Mouse (Mus musculus) testis, adult 2 months (tissue): Measurements from ENCODE around the gene Scel. TPM values are rescaled to one million over a fixed set of nuclear protein-coding genes. Genes with fewer than 3 reads are reported as not detected.

Experiments used
- H3K27ac ChIP-seq: fragments of 200-500 bp; 2 replicates; pipeline ENCODE4 v1.5.1; 2012; ENCODE audit warnings: low read depth, low read length; ENCODE audit not compliant: control insufficient read depth, insufficient read depth
- H3K27me3 ChIP-seq: fragments of 200-500 bp; 2 replicates; pipeline ENCODE4 v1.6.1; 2012; ENCODE audit warnings: mild to moderate bottlenecking, low read length, moderate library complexity; ENCODE audit not compliant: control insufficient read depth, insufficient read depth
- H3K36me3 ChIP-seq: fragments of 200-500 bp; 2 replicates; pipeline ENCODE4 v1.6.1; 2012; ENCODE audit warnings: mild to moderate bottlenecking, low read length; ENCODE audit not compliant: control insufficient read depth, insufficient read depth
- H3K4me1 ChIP-seq: fragments of 200-500 bp; 2 replicates; pipeline ENCODE4 v1.6.1; 2012; ENCODE audit warnings: low read length; ENCODE audit not compliant: control insufficient read depth, insufficient read depth
- H3K4me3 ChIP-seq: fragments of 200-500 bp; 2 replicates; pipeline ENCODE4 v1.5.1; 2012; ENCODE audit warnings: low read depth, mild to moderate bottlenecking, low read length, moderate library complexity, mixed read lengths; ENCODE audit not compliant: control insufficient read depth
- CTCF ChIP-seq: fragments of 200-500 bp; IDR thresholded peaks from 2 replicates; pipeline ENCODE4 v1.5.1; 2012; ENCODE audit warnings: low read depth, mild to moderate bottlenecking, inconsistent platforms, low read length, moderate library complexity; ENCODE audit not compliant: control insufficient read depth, insufficient read depth, insufficient replicate concordance
- POLR2A ChIP-seq: fragments of 200-500 bp; IDR thresholded peaks from 2 replicates; pipeline ENCODE4 v1.6.1; 2012; ENCODE audit warnings: low read depth, mild to moderate bottlenecking, inconsistent platforms, low read length, moderate library complexity; ENCODE audit not compliant: control insufficient read depth
- polyA plus RNA-seq: library from polyadenylated mRNA; depleted of rRNA; stranded (reverse); fragments of >200 nt; gene quantifications from 2 replicates; pipeline ENCODE4 v1.2.3, GENCODE M21; 2012

Gene Scel
- polyA plus RNA-seq, 1 experiment = not detected

DNA sequence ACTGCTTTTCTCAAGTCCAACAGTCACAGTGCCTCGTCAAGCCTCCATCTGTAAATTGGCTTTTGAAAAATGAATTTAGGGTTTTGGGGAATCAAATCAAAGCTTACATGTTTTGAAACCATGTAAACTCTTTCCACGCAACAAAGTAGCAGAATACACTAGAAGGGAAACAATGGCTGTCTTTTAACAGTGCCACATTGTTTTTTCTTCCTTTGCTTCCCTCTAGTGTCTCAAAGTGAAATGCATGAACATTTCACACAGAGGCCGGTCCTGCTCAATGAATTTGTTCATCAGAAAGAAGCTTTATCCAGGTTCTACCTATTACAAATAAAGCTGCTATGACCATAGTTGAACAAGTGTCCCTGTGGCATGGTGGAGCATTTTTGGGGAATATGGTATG, 24.5 kb upstream of the Scel start:
- Histone ChIP-seq H3K27me3 (no peaks in the 10 kb centered on the region), H3K4me3 (no peak overlapping the region), H3K36me3 (no peaks in the 10 kb centered on the region), H3K27ac (no peak overlapping the region), H3K4me1 (no peaks in the 10 kb centered on the region; the same call in 1 of the 2 replicates)
- TF ChIP-seq POLR2A (no peak), CTCF (no peak)

DNA sequence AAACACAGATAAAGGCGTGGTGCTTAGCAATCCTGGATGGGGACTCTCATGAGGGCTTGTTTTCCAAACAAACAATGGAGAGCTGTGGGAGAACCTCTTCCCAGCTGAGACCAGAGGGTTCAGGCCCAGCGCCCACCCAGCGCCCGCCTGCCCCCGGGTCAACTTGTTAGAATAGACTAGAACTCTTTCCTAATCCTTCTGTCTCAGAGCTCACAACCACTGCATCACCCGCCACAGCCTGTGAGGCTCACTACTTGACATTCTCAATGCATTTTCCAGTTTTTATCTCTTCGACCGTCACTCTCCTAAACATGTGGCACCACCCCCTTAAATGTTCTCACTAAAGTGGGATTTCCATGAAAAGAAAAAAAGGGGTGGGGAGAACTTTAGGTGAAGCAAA, 14.9 kb upstream of the Scel start:
- Histone ChIP-seq H3K27me3 (no peaks in the 10 kb centered on the region), H3K4me1 (no peaks in the 10 kb centered on the region), H3K36me3 (no peaks in the 10 kb centered on the region), H3K4me3 (no peak overlapping the region), H3K27ac (no peak overlapping the region)
- TF ChIP-seq CTCF (no peak), POLR2A (no peak)

DNA sequence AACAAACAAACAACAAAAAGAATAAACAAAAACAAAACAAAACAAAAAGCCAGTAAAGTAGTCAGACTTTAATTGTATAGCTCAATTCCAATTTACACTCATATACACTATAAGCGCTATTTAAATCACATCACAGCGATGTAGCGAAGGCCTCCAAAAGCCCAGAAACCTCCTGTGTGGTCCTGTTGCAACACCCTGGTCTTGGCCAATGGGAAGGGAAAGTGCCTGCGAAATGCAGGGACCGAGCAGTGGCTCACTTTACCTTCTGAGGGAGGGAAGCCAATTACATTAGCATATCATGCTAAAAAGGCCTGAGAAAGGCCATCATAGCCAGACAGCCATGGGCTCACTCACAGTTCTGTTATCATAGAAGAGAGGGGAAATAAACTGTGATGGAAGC, 14.5 kb upstream of the Scel start:
- Histone ChIP-seq H3K4me3 (no peak overlapping the region), H3K27me3 (no peaks in the 10 kb centered on the region), H3K27ac (no peak overlapping the region), H3K36me3 (no peaks in the 10 kb centered on the region), H3K4me1 (no peaks in the 10 kb centered on the region; the same call in 1 of the 2 replicates)
- TF ChIP-seq POLR2A = no peak
- no peak for TF ChIP-seq CTCF

DNA sequence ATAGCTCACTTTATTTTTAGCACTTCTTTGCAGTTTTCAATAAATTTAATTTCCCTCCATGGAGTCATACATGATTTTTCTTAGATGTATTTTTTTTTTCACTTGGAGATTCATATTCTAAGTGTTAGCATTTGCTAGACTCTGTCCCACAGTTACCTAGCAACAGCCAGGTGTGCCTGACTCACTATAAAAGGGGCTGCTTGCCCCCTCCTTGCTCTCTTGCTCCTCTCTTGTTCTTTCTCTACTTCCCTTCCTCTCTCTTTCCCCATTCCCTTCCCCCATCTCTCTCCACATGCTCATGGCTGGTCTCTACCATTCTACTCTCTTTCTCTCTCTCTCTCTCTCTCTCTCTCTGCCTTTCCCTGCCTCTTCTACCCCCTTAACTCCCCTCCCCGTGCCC, 14.1 kb upstream of the Scel start:
- no peaks in the 10 kb centered on the region for H3K36me3 ChIP-seq
- H3K4me1 ChIP-seq = no peaks in the 10 kb centered on the region; the same call in 1 of the 2 replicates
- no peak overlapping the region for H3K4me3 ChIP-seq
- H3K27me3 ChIP-seq = no peaks in the 10 kb centered on the region
- no peak for TF ChIP-seq CTCF
- no peak for TF ChIP-seq POLR2A
- H3K27ac ChIP-seq = no peak overlapping the region

DNA sequence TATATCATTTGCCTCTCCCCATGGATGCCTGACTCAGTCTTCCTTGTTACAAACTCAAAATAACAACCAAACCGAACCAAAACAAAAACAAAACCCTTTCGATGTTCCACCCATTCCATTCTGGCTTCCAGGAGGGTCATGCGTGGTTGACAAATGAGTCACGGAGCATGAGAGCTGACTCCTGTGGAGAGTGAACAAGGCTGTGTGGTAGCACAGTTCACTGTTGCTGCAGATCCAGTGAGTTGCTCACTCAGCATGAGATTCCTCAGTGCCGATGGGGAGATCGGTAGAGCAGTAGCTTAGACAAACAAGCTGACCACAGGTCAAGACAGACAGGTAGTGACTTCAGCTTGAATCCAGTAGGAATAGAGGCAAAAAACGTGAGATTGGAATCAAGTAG, 12.8 kb upstream of the Scel start:
- Histone ChIP-seq H3K27me3 (no peaks in the 10 kb centered on the region), H3K36me3 (no peaks in the 10 kb centered on the region), H3K4me1 (no peaks in the 10 kb centered on the region; the same call in 1 of the 2 replicates), H3K27ac (no peak overlapping the region), H3K4me3 (no peak overlapping the region)
- TF ChIP-seq POLR2A = no peak
- no peak for TF ChIP-seq CTCF

DNA sequence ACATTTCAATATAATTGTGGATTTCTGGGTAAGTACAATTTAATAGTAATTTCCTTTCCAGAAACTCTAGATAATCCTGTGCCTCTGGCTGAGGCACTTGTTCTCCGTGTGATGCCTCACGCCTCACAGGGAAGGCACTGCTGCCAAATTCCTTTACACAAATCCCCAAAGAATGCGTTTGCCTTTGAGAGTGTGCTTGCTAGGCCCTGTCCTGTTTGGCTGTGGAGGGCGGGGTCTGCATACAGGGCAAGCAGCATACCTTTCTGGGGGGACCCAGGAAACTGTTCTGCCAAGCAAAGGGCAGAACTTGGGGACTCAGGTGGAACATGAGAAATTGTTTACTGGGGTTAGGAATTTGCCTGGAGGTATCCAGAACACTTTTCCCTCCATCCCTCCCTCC, 12.2 kb upstream of the Scel start:
- Histone ChIP-seq H3K27ac (no peak overlapping the region), H3K36me3 (no peaks in the 10 kb centered on the region), H3K27me3 (no peaks in the 10 kb centered on the region), H3K4me1 (no peaks in the 10 kb centered on the region; the same call in 1 of the 2 replicates), H3K4me3 (no peak overlapping the region)
- TF ChIP-seq CTCF (no peak), POLR2A (no peak)

DNA sequence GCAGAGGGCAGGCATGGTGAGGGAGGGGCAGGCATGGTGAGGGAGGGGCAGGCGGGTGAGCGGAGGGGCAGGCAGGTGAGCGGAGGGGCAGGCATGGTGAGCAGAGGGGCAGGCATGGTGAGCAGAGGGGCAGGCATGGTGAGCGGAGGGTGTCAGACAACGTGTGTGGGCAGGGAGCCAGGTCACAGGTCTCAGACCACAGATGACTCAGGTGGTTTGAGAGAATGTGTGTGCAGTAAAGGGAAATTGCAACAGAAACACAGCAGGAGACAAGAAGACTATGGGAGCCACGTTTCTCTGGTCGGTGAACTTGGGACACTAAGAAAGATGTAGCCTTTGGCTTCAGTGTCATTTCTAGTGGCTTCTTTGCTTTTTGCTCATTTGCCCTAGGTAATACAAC, 8.6 kb upstream of the Scel start:
- H3K36me3 ChIP-seq = no peaks in the 10 kb centered on the region

DNA sequence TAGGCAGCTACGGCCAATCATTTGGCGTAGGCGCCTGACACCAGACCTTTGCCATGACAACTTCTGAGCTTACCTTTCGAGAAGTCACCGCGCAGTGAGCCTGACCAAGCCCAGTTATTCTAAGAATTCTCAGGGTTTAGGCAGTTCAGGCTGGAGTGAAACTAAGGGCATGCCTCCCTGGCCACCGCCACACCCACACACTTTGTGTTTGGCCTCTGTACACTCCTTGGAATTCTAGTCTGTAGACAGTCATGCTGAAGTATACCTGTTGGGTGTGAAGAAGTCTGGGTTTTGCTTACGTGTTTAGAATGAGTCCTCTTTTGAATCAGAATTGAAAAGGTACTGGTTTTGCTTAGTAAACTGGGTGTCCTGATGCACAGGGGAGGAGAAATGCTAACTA, 3.6 kb upstream of the Scel start:
- Histone ChIP-seq H3K27me3 (no peaks in the 10 kb centered on the region), H3K27ac (no peak overlapping the region), H3K4me1 (no peaks in the 10 kb centered on the region; the same call in 1 of the 2 replicates), H3K36me3 (no peaks in the 10 kb centered on the region), H3K4me3 (no peak overlapping the region)
- TF ChIP-seq POLR2A = no peak

More for the DNA sequence above, 8.6 kb upstream of the Scel start:
- no peak for TF ChIP-seq CTCF
- no peak for TF ChIP-seq POLR2A
- Histone ChIP-seq H3K4me3 (no peak overlapping the region), H3K27ac (no peak overlapping the region), H3K27me3 (no peaks in the 10 kb centered on the region), H3K4me1 (no peaks in the 10 kb centered on the region; the same call in 1 of the 2 replicates)

DNA sequence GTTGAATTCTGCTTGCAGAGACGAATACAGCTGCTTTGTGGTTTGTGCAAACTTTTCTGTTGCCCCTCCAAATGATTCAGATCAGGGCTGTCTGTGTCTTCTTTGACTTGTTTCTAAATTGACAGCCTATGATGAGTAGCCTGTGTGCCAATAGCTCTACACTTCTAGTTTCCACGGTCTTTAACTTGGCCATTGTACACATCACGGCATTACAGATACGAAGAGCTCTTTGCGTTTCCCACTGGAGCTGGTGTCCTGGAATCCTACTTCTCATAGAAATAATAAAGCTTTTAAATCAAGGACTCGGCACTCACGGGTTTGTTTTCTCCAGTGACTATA, 300 bp downstream of the Scel start:
- Histone ChIP-seq H3K27ac (no peak overlapping the region), H3K36me3 (no peaks in the 10 kb centered on the region), H3K4me1 (no peaks in the 10 kb centered on the region; the same call in 1 of the 2 replicates), H3K27me3 (no peaks in the 10 kb centered on the region), H3K4me3 (no peak overlapping the region)
- TF ChIP-seq CTCF (no peak), POLR2A (no peak)
